Mouse (Mus musculus): ENCODE results near the gene Tcf7l2.

DNA sequence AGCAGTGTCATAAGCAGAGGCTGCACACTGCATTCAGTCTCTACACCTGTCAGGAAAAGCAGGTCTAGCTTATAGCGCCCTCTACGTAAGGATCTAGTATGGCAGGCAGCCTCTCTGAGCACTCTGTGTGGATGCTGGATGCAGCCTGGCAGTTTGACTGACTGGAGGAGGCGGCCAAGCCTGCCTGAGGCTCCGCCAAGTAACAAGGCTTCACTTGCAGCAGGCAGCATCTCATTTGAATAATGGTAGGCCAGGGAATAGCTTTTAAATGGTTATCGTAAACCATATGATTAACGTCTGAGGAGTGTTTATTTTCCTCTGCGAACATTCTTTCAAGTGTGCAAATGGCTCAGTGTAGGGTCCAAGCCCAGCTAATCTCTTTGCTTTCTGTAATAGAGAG is 167.4 kb downstream of the Tcf7l2 start:
- peak; percentile 28; the same call in 1 of the 2 replicates for TF ChIP-seq CTCF (IDR thresholded peaks at IDR 0.05; ENCODE audit: low read depth, low read length)
- TF ChIP-seq TAL1 (conservative IDR thresholded peaks at IDR 0.05; ENCODE audit: low read depth, low read length) = no peak
- TF ChIP-seq GATA1 (IDR thresholded peaks at IDR 0.05; ENCODE audit: borderline replicate concordance, low read length) = no peak

All from G1E (cell line).